Mouse (Mus musculus): Measurements from ENCODE around the gene Ccdc51. TPM values are rescaled to one million over a fixed set of nuclear protein-coding genes. Genes with fewer than 3 reads are reported as not detected.

The Ccdc51 gene
- polyA plus RNA-seq, 1 experiment: 6.2 TPM

GRCm38 (mm10) chr9:109096251-109096661 is 14.0 kb downstream of the Ccdc51 start:
- no peak for DNase-seq (ENCODE audit: low read depth)

- no peak for DNase-seq (ENCODE audit: low read depth)
Observed at GRCm38 (mm10) chr9:109096856-109097255, 14.6 kb downstream of the Ccdc51 start.

GRCm38 (mm10) chr9:109097291-109097690 is 15.0 kb downstream of the Ccdc51 start:
- no peak for DNase-seq (ENCODE audit: low read depth)

- DNase-seq (ENCODE audit: low read depth): no peak
Observed at GRCm38 (mm10) chr9:109097831-109098230, 15.5 kb downstream of the Ccdc51 start.

GRCm38 (mm10) chr9:109098366-109098765 is 16.1 kb downstream of the Ccdc51 start:
- no peak for DNase-seq (ENCODE audit: low read depth)

- no peak for DNase-seq (ENCODE audit: low read depth)
Observed at GRCm38 (mm10) chr9:109098969-109099368, 16.7 kb downstream of the Ccdc51 start.

- no peak for DNase-seq (ENCODE audit: low read depth)
Observed at GRCm38 (mm10) chr9:109100307-109100928, 18.1 kb downstream of the Ccdc51 start.

- no peak for DNase-seq (ENCODE audit: low read depth)
Observed at GRCm38 (mm10) chr9:109101933-109102445, 19.7 kb downstream of the Ccdc51 start.

GRCm38 (mm10) chr9:109102541-109102940 is 20.2 kb downstream of the Ccdc51 start:
- DNase-seq (ENCODE audit: low read depth): no peak

GRCm38 (mm10) chr9:109103250-109103649 is 21.0 kb downstream of the Ccdc51 start:
- no peak for DNase-seq (ENCODE audit: low read depth)

- DNase-seq (ENCODE audit: low read depth): no peak
Observed at GRCm38 (mm10) chr9:109104083-109104482, 21.8 kb downstream of the Ccdc51 start.

GRCm38 (mm10) chr9:109105011-109105410 is 22.7 kb downstream of the Ccdc51 start:
- DNase-seq (ENCODE audit: low read depth): no peak

GRCm38 (mm10) chr9:109105648-109106047 is 23.4 kb downstream of the Ccdc51 start:
- no peak for DNase-seq (ENCODE audit: low read depth)

GRCm38 (mm10) chr9:109107341-109107740 is 25.0 kb downstream of the Ccdc51 start:
- no peak for DNase-seq (ENCODE audit: low read depth)

- DNase-seq (ENCODE audit: low read depth): no peak
Observed at GRCm38 (mm10) chr9:109110240-109110639, 27.9 kb downstream of the Ccdc51 start.

- no peak for DNase-seq (ENCODE audit: low read depth)
Observed at GRCm38 (mm10) chr9:109111101-109111500, 28.8 kb downstream of the Ccdc51 start.

- no peak for DNase-seq (ENCODE audit: low read depth)
Observed at GRCm38 (mm10) chr9:109111591-109111990, 29.3 kb downstream of the Ccdc51 start.

GRCm38 (mm10) chr9:109113331-109113730 is 31.0 kb downstream of the Ccdc51 start:
- DNase-seq (ENCODE audit: low read depth): no peak

- DNase-seq (ENCODE audit: low read depth): no peak
Observed at GRCm38 (mm10) chr9:109114276-109114675, 32.0 kb downstream of the Ccdc51 start.

- no peak for DNase-seq (ENCODE audit: low read depth)
Observed at GRCm38 (mm10) chr9:109114871-109115270, 32.6 kb downstream of the Ccdc51 start.

- DNase-seq (ENCODE audit: low read depth): no peak
Observed at GRCm38 (mm10) chr9:109116205-109116604, 33.9 kb downstream of the Ccdc51 start.

- DNase-seq (ENCODE audit: low read depth): no peak
Observed at GRCm38 (mm10) chr9:109118106-109118505, 35.8 kb downstream of the Ccdc51 start.

- no peak for DNase-seq (ENCODE audit: low read depth)
Observed at GRCm38 (mm10) chr9:109119571-109119970, 37.3 kb downstream of the Ccdc51 start.

- DNase-seq (ENCODE audit: low read depth): no peak
Observed at GRCm38 (mm10) chr9:109120956-109121355, 38.7 kb downstream of the Ccdc51 start.

All from gonadal fat pad, adult 2 months (tissue).